Mouse (Mus musculus): ENCODE results near the gene Fam160a1.

Gene Fam160a1

GRCm38 (mm10) chr3:85635126-85635419 lies 182.0 kb downstream of the Fam160a1 start:
- no peak for DNase-seq (ENCODE audit: extremely low spot score, low spot score)

- DNase-seq (ENCODE audit: extremely low spot score, low spot score), result no peak
Observed at GRCm38 (mm10) chr3:85634389-85635125, 182.5 kb downstream of the Fam160a1 start.

- DNase-seq (ENCODE audit: extremely low spot score, low spot score), result no peak
Observed at GRCm38 (mm10) chr3:85633733-85634132, 183.4 kb downstream of the Fam160a1 start.

GRCm38 (mm10) chr3:85629895-85630510 lies 187.1 kb downstream of the Fam160a1 start:
- DNase-seq (ENCODE audit: extremely low spot score, low spot score), result no peak

GRCm38 (mm10) chr3:85619751-85620150 lies 197.3 kb downstream of the Fam160a1 start:
- DNase-seq (ENCODE audit: extremely low spot score, low spot score), result no peak

GRCm38 (mm10) chr3:85619345-85619744 lies 197.7 kb downstream of the Fam160a1 start:
- no peak for DNase-seq (ENCODE audit: extremely low spot score, low spot score)

- no peak for DNase-seq (ENCODE audit: extremely low spot score, low spot score)
Observed at GRCm38 (mm10) chr3:85618885-85619284, 198.2 kb downstream of the Fam160a1 start.

- no peak for DNase-seq (ENCODE audit: extremely low spot score, low spot score)
Observed at GRCm38 (mm10) chr3:85616389-85616788, 200.7 kb downstream of the Fam160a1 start.

All from neural tube, embryonic 10.5 days (tissue).